Mouse (Mus musculus) G1E (cell line): ENCODE measurements around the gene 1700001P01Rik. TPM values are rescaled to one million over a fixed set of nuclear protein-coding genes. Genes with fewer than 3 reads are reported as not detected.
A peak's percentile ranks its signal among the peaks of the same experiment; 100 is the strongest.

Experiments used
- ATAC-seq: 2 replicates; pipeline ENCODE4 v1.8.0; 2016; ENCODE audit warnings: mild to moderate bottlenecking; ENCODE audit not compliant: insufficient number of reproducible peaks, poor library complexity, low FRiP score, severe bottlenecking; ENCODE audit errors: extremely low read depth
- DNase-seq: peaks from one replicate; pipeline ENCODE4 v3.0.0; 2012; ENCODE audit warnings: low spot score
- H3K27me3 ChIP-seq: 2 replicates; pipeline ENCODE4 v1.6.1; 2012; ENCODE audit warnings: mild to moderate bottlenecking, low read length, inconsistent platforms; ENCODE audit not compliant: insufficient read depth
- H3K36me3 ChIP-seq: replicated peaks from 2 replicates; pipeline ENCODE3; 2012; ENCODE audit warnings: mild to moderate bottlenecking, inconsistent platforms
- H3K4me1 ChIP-seq: 2 replicates; pipeline ENCODE4 v1.6.1; 2012; ENCODE audit warnings: low read depth, low read length, inconsistent platforms, mixed read lengths; ENCODE audit not compliant: insufficient read depth
- H3K4me3 ChIP-seq: 2 replicates; pipeline ENCODE4 v1.5.1; 2012; ENCODE audit warnings: low read depth, mild to moderate bottlenecking, inconsistent platforms, low read length, moderate library complexity, mixed read lengths
- H3K9me3 ChIP-seq: replicated peaks from 2 replicates; pipeline ENCODE4 v1.6.1; 2012; ENCODE audit warnings: inconsistent platforms
- CTCF ChIP-seq: IDR thresholded peaks from 2 replicates; pipeline ENCODE4 v1.5.1; 2012; ENCODE audit warnings: low read depth, low read length, inconsistent platforms, mixed read lengths
- GATA1 ChIP-seq: IDR thresholded peaks from 2 replicates; pipeline ENCODE4 v1.6.1; 2012; ENCODE audit warnings: borderline replicate concordance, low read length, inconsistent platforms, mixed read lengths
- GATA2 ChIP-seq: IDR thresholded peaks from 2 replicates; pipeline ENCODE4 v1.6.1; 2012; ENCODE audit warnings: low read depth, low read length, inconsistent platforms, borderline replicate concordance
- POLR2AphosphoS5 ChIP-seq: IDR thresholded peaks from 2 replicates; pipeline ENCODE4 v1.6.1; 2012; ENCODE audit warnings: low read depth, low read length, inconsistent platforms; ENCODE audit not compliant: insufficient replicate concordance
- TAL1 ChIP-seq: conservative IDR thresholded peaks from 2 replicates; pipeline ENCODE4 v1.6.1; 2012; ENCODE audit warnings: low read depth, low read length, inconsistent platforms, mixed read lengths
- polyA plus RNA-seq: library from polyadenylated mRNA; stranded (reverse); fragments of >175 nt; gene quantifications from 2 replicates; pipeline ENCODE4 v1.2.3, GENCODE M21; 2012
- total RNA-seq, 2 experiments: library from RNA; stranded (forward) in 1 of 2; stranded (reverse) in 1 of 2; fragments of 200-1000 nt in 1 of 2; fragments of >200 nt in 1 of 2; fragmentation: Nextera tagmentation in 1 of 2; gene quantifications; 2 replicates each; pipeline ENCODE4 v1.2.3; 2014 to 2017

The 1700001P01Rik gene
- not detected in 2 replicates for total RNA-seq (2014; fragmentation: Nextera tagmentation)
- total RNA-seq (2017) = 0.23 and 0.33 TPM in 2 replicates
- 0.09 TPM in 1 of 2 replicates, not detected in the other for polyA plus RNA-seq

DNA sequence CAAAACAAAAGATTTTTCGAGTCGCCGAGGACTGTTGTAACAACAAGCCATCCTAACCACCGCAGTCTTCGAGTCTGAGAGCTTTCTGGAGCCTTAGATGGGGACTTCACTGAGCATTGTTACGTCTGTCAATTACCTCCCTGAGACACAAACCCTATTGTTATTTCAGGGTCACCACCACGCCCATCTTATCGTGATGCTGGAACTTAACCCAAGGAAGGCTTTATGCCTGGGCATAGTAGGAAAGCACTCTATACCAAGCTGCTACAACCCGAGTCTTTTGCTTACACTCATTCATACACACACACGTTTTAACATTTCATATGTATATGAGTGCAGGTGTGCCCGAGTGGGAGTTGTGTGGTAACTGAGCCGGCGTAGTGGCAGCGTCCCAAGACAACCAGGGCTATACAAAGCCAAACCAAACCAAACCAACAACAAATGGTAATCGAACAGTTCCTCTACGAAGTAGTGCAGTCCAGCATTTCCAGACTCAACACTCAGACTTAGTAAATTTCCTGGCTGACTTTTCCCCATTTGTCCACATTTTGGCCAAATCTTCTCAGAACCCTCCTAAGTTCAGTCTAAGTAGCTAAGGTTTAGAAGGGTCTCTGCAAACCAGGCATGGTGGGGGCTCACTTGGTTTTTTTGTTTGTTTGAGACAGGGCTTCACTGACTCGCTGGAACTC is at the start of gene 1700001P01Rik:
Gene 1700001P01Rik, minus strand, starts transcription at position 111 of the 689 bp plus-strand sequence.
- DNase-seq = no peak
- TF ChIP-seq POLR2AphosphoS5 (peak; percentile 50), GATA2 (no peak)
- peaks cover 5% of the 10 kb centered on the region; the same call in 1 of the 2 replicates for H3K27me3 ChIP-seq
- no peak within 1 kb of the TSS for H3K4me3 ChIP-seq
- no peaks in the 10 kb centered on the region for H3K9me3 ChIP-seq
- no peak for ATAC-seq
- H3K4me1 ChIP-seq = peaks cover 34% of the 10 kb centered on the region
- peaks cover 60% of the 10 kb centered on the region for H3K36me3 ChIP-seq

DNA sequence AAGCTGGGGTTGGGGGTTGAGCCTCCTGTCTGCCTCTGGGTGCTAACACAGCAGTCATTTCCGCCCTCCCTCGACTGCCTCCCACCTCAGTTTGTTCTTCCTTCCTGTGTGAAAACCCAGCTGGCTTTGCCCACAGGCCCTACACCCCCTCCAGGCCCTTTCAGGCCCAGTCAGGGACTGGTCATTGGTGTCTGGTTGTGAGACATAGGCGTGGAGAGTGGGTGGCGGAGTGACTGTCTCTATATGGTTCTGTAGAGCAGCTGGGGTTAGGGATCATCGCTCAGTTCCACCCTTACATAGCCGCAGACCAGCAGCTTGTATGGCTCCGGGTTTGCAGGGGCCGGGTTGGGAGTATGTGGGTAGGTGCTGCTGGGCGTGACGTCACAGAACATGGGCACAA is 49.6 kb upstream of the 1700001P01Rik start:
- Histone ChIP-seq H3K36me3 (peaks cover 87% of the 10 kb centered on the region), H3K4me3 (peak overlapping the region; percentile 1; the same call in 1 of the 2 replicates), H3K4me1 (peaks cover 45% of the 10 kb centered on the region), H3K9me3 (no peaks in the 10 kb centered on the region), H3K27me3 (no peaks in the 10 kb centered on the region)
- ATAC-seq (no peak), DNase-seq (no peak)
- TF ChIP-seq POLR2AphosphoS5 (no peak), GATA2 (no peak), CTCF (no peak), TAL1 (no peak), GATA1 (no peak)

DNA sequence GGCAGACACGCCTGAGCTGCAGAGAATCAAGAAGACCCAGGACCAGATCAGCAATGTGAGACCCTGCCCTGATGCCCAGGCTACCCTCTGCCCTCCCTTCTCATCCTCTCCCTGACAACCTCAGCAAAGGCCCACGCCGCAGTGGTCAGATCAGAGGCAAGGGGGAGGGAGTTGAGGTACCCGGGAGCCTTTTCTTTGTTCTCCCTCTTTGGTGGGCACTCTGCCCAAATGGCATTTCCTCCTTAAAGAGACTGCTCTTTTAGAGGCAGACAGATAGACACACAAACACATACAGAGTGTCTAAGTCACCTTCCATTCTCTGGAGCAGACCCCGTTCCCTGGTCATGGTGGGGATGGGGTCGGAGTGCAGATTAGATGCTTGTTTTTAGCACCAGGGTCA is 49.2 kb upstream of the 1700001P01Rik start:
- no peaks in the 10 kb centered on the region for H3K9me3 ChIP-seq
- no peak for TF ChIP-seq GATA2
- TF ChIP-seq CTCF = no peak
- TF ChIP-seq GATA1 = no peak
- DNase-seq (no peak), ATAC-seq (no peak)
- H3K4me3 ChIP-seq = no peak overlapping the region
- H3K4me1 ChIP-seq = peaks cover 43% of the 10 kb centered on the region
- peaks cover 85% of the 10 kb centered on the region for H3K36me3 ChIP-seq
- H3K27me3 ChIP-seq = no peaks in the 10 kb centered on the region

DNA sequence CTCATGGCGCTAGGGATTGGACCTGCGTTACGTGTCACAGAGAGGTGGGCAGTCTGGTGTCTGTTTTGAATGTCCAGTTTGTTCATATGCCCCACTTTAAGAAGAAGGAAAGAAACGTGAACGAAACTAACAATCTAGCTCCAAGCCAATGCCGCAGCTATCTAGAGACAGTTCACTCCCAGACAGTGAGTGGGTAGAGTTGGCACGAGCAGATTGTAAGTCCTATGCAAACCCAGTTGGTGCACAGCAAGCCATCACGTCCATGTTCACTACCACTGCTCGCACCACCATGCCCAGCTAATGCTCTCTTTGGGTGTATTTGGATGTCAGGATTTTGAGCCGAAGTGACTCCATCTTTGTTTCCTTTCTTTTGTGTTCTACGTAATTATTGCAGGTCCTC is 48.5 kb upstream of the 1700001P01Rik start:
- Histone ChIP-seq H3K27me3 (no peaks in the 10 kb centered on the region), H3K9me3 (no peaks in the 10 kb centered on the region), H3K4me1 (peaks cover 45% of the 10 kb centered on the region), H3K36me3 (peaks cover 83% of the 10 kb centered on the region), H3K4me3 (no peak overlapping the region)
- TF ChIP-seq GATA1 (no peak), CTCF (no peak), TAL1 (no peak), POLR2AphosphoS5 (no peak), GATA2 (no peak)
- ATAC-seq (no peak), DNase-seq (no peak)

DNA sequence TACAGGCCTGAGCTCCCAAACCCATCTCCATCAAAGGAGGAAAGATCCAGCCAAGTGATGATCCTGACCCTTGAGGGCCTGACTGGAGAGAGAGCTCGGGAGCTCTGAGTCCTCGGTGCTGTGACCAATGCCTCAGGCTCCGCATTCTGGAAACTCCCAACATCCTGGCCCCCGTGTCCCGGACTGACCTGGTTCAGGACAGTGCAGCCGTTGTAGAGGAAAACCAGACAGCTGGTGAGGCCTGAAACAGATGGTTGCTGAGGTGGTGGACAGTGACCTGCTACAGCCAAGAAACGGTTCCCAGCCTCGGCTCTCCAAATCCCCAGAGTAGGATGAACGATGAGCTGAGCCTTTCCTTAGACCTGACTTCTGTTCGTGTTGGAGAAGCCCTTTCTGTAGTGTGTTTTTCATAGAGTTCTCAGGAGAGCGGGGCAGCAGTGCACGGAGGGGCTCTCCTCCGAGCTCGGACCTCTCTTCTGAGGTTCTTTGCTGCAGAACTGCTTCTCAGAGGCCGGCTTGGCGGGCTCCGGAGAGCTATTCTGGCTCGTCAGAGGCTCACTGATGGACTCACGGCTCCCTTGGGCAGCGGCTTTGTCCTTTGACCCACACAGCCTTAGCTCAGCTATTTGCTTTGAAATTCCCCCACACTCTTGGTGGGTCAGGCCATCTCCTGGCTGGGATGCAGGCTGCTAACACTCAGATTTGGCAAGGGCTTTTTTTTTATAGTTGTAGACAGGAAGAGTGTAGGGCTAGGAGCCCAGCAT is 47.3 kb upstream of the 1700001P01Rik start:
- ATAC-seq = no peak
- Histone ChIP-seq H3K4me3 (no peak overlapping the region), H3K36me3 (peaks cover 88% of the 10 kb centered on the region), H3K27me3 (no peaks in the 10 kb centered on the region), H3K4me1 (peaks cover 56% of the 10 kb centered on the region), H3K9me3 (no peaks in the 10 kb centered on the region)
- no peak for DNase-seq
- no peak for TF ChIP-seq GATA2
- TF ChIP-seq CTCF = no peak
- no peak for TF ChIP-seq POLR2AphosphoS5
- no peak for TF ChIP-seq GATA1
- no peak for TF ChIP-seq TAL1

DNA sequence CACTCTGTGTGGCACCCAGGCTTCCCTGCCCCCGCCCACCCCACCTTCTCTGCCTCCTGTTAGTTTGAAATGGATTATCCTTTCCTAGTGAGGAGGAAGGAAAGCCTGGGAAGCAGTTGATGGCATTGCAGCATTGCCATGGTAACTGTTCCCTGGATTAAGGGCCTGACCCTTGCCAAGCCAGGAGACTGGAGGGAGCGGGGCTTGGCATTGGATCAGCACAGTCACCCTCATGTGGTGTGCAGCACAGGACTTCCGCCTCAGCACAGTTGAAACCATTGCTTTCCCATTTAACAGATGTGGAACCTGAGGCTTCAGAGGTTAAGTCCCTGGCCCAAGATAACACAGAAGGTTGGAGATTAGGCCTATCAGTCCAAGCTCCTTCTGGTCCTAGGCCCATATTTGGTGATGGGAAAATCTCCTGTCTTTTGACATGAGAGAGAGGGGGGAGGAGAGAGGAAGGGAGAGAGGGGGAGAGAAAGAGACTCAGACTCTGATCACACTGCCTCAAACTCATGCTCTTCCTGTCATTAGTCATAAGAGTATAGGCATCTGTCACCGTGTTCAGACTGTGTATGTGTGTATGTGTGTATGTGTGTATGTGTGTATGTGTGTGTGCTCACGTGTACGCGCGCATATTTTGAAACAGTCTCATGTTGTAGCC is 45.8 kb upstream of the 1700001P01Rik start:
- Histone ChIP-seq H3K36me3 (peaks cover 85% of the 10 kb centered on the region), H3K4me1 (peaks cover 63% of the 10 kb centered on the region), H3K27me3 (no peaks in the 10 kb centered on the region), H3K4me3 (no peak overlapping the region), H3K9me3 (no peaks in the 10 kb centered on the region)
- no peak for ATAC-seq
- DNase-seq = no peak
- TF ChIP-seq GATA2 = no peak
- TF ChIP-seq POLR2AphosphoS5 = no peak
- TF ChIP-seq GATA1 = no peak
- no peak for TF ChIP-seq CTCF
- TF ChIP-seq TAL1 = no peak
